Mouse (Mus musculus) kidney, adult 2 months (tissue): ENCODE results near the gene Rnase12.

Source experiments
- CTCF ChIP-seq: fragments of 200-500 bp; conservative IDR thresholded peaks from 2 replicates; pipeline ENCODE4 v1.5.1; 2011; ENCODE audit warnings: low read depth, mild to moderate bottlenecking, control low read depth, low read length, moderate library complexity, mixed read lengths; ENCODE audit not compliant: insufficient read depth, insufficient read length
- POLR2A ChIP-seq: fragments of 200-500 bp; IDR thresholded peaks from one replicate; pipeline ENCODE4 v1.6.1; 2011; ENCODE audit warnings: low read depth, low read length, control low read depth

- TF ChIP-seq CTCF: no peak
- no peak for TF ChIP-seq POLR2A
These were observed 9.6 kb downstream of the Rnase12 start for GRCm38 (mm10) chr14:51047846-51048245.
